Mouse (Mus musculus): Measurements from ENCODE around the gene Zcchc2.

- TF ChIP-seq POLR2A (IDR thresholded peaks at IDR 0.05; ENCODE audit: low read depth, low read length) (no peak), CTCF (IDR thresholded peaks at IDR 0.05; ENCODE audit: borderline replicate concordance, insufficient read depth, low read length) (no peak)
Measured at GRCm38 (mm10) chr1:106022998-106023397, 32.8 kb downstream of the Zcchc2 start.
